ENCODE assay signal across 22 mouse cellular contexts in the genomic region with DNA sequence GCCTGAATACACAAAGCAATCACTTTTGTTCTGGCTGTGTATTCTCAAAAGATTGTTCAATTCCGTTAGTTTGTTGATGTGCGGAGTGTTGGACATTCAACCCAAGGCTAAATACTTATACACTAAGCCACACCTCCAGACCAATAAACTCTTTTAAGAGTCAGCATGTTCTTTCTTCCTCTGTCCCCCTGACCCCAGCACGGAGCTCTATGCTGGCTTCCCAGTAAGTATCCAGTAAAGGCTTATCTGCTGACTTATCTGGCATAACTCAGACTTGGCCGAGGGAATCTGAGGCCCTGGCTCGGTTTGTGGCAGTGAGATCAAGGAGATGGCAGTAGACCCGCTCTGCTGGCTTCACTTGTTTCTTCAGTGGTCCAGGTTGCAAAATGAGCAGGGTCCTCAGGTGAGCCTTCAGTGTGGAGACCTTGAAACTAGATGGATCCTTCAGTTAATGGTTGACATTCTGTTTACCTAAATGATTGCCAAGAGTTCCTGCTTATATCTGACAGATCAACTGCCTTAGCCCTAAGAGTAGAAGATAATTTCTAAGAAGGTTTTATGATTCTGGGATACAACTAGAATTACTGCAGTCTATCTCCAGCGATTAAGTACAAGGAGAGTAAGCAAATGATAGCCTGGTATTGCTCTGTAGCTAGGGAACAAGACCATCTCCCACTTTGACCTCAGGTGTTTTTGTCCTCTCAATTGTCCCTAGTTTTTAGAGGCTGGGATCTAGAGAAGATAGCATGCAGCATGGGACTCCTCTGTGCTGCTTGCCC. TPM values are rescaled to one million over a fixed set of nuclear protein-coding genes. Genes with fewer than 3 reads are reported as not detected.
DNase-seq lines count a peak whose midpoint lies in the region; ATAC-seq and TF ChIP-seq lines count a peak whose summit lies in the region.
"Had no signal": no experiment of that assay in that cellular context is flagged by ENCODE, and none has a peak within 500 bp of the region (broad histone marks: within the 10 kb centered on the region; RNA-seq: fewer than 3 reads in every experiment).

Gjb1 (plus strand) TSS at position 189 of the 779 bp plus-strand sequence.

- peak within 1 kb of the TSS; percentile 47; the same call in 1 of the 2 replicates for H3K27ac ChIP-seq in kidney, embryonic 14.5 days (ENCODE audit: low read depth, low read length)
- no peak within 1 kb of the TSS for H3K27ac ChIP-seq in cortical plate, adult 2 months (ENCODE audit: insufficient read depth, low read length)
- peak within 1 kb of the TSS; percentile 64 for H3K27ac ChIP-seq in intestine, embryonic 15.5 days
- H3K27ac ChIP-seq in liver, embryonic 15.5 days (replicated peaks) = peak within 1 kb of the TSS; percentile 29
- H3K27ac ChIP-seq in hindbrain, embryonic 14.5 days = no peak within 1 kb of the TSS
- no peak within 1 kb of the TSS for H3K27ac ChIP-seq in gastrocnemius, adult 2 months
- H3K27ac ChIP-seq: hindbrain, embryonic 12.5 days; layer of hippocampus, adult 2 months; limb, embryonic 10.5 days had no signal

- no peaks in the 10 kb centered on the region; the same call in 1 of the 2 replicates for H3K27me3 ChIP-seq in kidney, embryonic 14.5 days (ENCODE audit: control insufficient read depth, insufficient read depth, low read length)
- no peaks in the 10 kb centered on the region; the same call in 1 of the 2 replicates for H3K27me3 ChIP-seq in intestine, embryonic 15.5 days (replicated peaks)
- peaks cover 2% of the 10 kb centered on the region; the same call in 1 of the 2 replicates for H3K27me3 ChIP-seq in liver, embryonic 15.5 days
- H3K27me3 ChIP-seq in hindbrain, embryonic 14.5 days (ENCODE audit: control insufficient read depth, insufficient read depth, low read length) = no peaks in the 10 kb centered on the region; the same call in 1 of the 2 replicates

- no peaks in the 10 kb centered on the region for H3K4me1 ChIP-seq in kidney, embryonic 14.5 days (ENCODE audit: control insufficient read depth, insufficient read depth, low read length)
- H3K4me1 ChIP-seq in cortical plate, adult 2 months (ENCODE audit: control insufficient read depth, insufficient read depth, low read length) = no peaks in the 10 kb centered on the region
- H3K4me1 ChIP-seq in intestine, embryonic 15.5 days (replicated peaks) = no peaks in the 10 kb centered on the region
- H3K4me1 ChIP-seq in liver, embryonic 15.5 days (replicated peaks) = no peaks in the 10 kb centered on the region; the same call in 1 of the 2 replicates
- no peaks in the 10 kb centered on the region for H3K4me1 ChIP-seq in hindbrain, embryonic 14.5 days (replicated peaks; ENCODE audit: control insufficient read depth, insufficient read depth, low read length)
- H3K4me1 ChIP-seq: hindbrain, embryonic 12.5 days; limb, embryonic 10.5 days had no signal

- no peak for TF ChIP-seq POLR2A in cortical plate, adult 2 months (IDR thresholded peaks at IDR 0.05; ENCODE audit: extremely low read depth, insufficient read depth, low read length)

- no peaks in the 10 kb centered on the region for H3K9me3 ChIP-seq in kidney, embryonic 14.5 days (ENCODE audit: control insufficient read depth, low read length)
- H3K9me3 ChIP-seq in intestine, embryonic 15.5 days = no peaks in the 10 kb centered on the region
- no peaks in the 10 kb centered on the region for H3K9me3 ChIP-seq in liver, embryonic 15.5 days (replicated peaks)
- H3K9me3 ChIP-seq in hindbrain, embryonic 14.5 days (ENCODE audit: control insufficient read depth, low read length) = no peaks in the 10 kb centered on the region
- H3K9me3 ChIP-seq: hindbrain, embryonic 12.5 days; limb, embryonic 10.5 days had no signal

- no peaks in the 10 kb centered on the region for H3K36me3 ChIP-seq in kidney, embryonic 14.5 days (ENCODE audit: control insufficient read depth, insufficient read depth, low read length)
- H3K36me3 ChIP-seq in intestine, embryonic 15.5 days = no peaks in the 10 kb centered on the region
- no peaks in the 10 kb centered on the region for H3K36me3 ChIP-seq in liver, embryonic 15.5 days (replicated peaks)
- H3K36me3 ChIP-seq in hindbrain, embryonic 14.5 days (replicated peaks; ENCODE audit: control insufficient read depth, insufficient read depth) = no peaks in the 10 kb centered on the region
- H3K36me3 ChIP-seq: hindbrain, embryonic 12.5 days; limb, embryonic 10.5 days had no signal

- H3K4me3 ChIP-seq in kidney, embryonic 14.5 days (ENCODE audit: low read length) = no peak within 1 kb of the TSS
- H3K4me3 ChIP-seq in cortical plate, adult 2 months (ENCODE audit: insufficient read depth, low read length) = no peak within 1 kb of the TSS
- H3K4me3 ChIP-seq in intestine, embryonic 15.5 days (replicated peaks) = peak within 1 kb of the TSS; percentile 19; the same call in 1 of the 2 replicates
- H3K4me3 ChIP-seq in liver, embryonic 15.5 days (replicated peaks) = peak within 1 kb of the TSS; percentile 32
- H3K4me3 ChIP-seq in hindbrain, embryonic 14.5 days (replicated peaks; ENCODE audit: low read length) = no peak within 1 kb of the TSS
- H3K4me3 ChIP-seq in gastrocnemius, adult 2 months = no peak within 1 kb of the TSS
- H3K4me3 ChIP-seq: hindbrain, embryonic 12.5 days; layer of hippocampus, adult 2 months; limb, embryonic 10.5 days had no signal

- H3K9ac ChIP-seq in kidney, embryonic 14.5 days (ENCODE audit: low read depth, low read length) = no peak within 1 kb of the TSS
- H3K9ac ChIP-seq in intestine, embryonic 15.5 days = no peak within 1 kb of the TSS
- H3K9ac ChIP-seq in liver, embryonic 15.5 days = no peak within 1 kb of the TSS
- H3K9ac ChIP-seq in hindbrain, embryonic 14.5 days = no peak within 1 kb of the TSS
- H3K9ac ChIP-seq: hindbrain, embryonic 12.5 days had no signal

- ATAC-seq in kidney, embryonic 14.5 days (ENCODE audit: low FRiP score, low TSS enrichment) = no peak
- peak; percentile 77 for ATAC-seq in intestine, embryonic 15.5 days
- 0 out of 2 replicates have a peak, but pooled peaks have one; percentile 12 for ATAC-seq in liver, embryonic 15.5 days (ENCODE audit: insufficient read depth)
- ATAC-seq in hindbrain, embryonic 14.5 days (ENCODE audit: low FRiP score) = no peak
- ATAC-seq: forebrain, embryonic 16.5 days had no signal

- no peak within 1 kb of the TSS for H3K4me2 ChIP-seq in kidney, embryonic 14.5 days (replicated peaks; ENCODE audit: low read depth, low read length)
- peak within 1 kb of the TSS; percentile 26 for H3K4me2 ChIP-seq in intestine, embryonic 15.5 days (replicated peaks)
- H3K4me2 ChIP-seq in liver, embryonic 15.5 days = no peak within 1 kb of the TSS
- no peak within 1 kb of the TSS for H3K4me2 ChIP-seq in hindbrain, embryonic 14.5 days (replicated peaks)
- H3K4me2 ChIP-seq: heart, embryonic 11.5 days; hindbrain, embryonic 12.5 days had no signal

- intact Hi-C loops in gastrocnemius, adult 2 months (cut with DNase I) = no loop called here

- 69% methylated on average over 7 of the region's 7 CpGs for WGBS in kidney, embryonic 14.5 days
- WGBS in intestine, embryonic 15.5 days = 66% methylated on average over 7 of the region's 7 CpGs
- 51% methylated on average over 7 of the region's 7 CpGs for WGBS in liver, embryonic 15.5 days (ENCODE audit: insufficient replicate concordance)
- 84% methylated on average over 7 of the region's 7 CpGs for WGBS in hindbrain, embryonic 14.5 days

- no peak for TF ChIP-seq CTCF in cortical plate, adult 2 months (IDR thresholded peaks at IDR 0.05; ENCODE audit: extremely low read depth, insufficient read depth, low read length)
- TF ChIP-seq CTCF in gastrocnemius, adult 2 months (IDR thresholded peaks at IDR 0.05) = no peak

- no peak for DNase-seq in kidney, postnatal 25 days
- no peak for DNase-seq in hindbrain, embryonic 14.5 days (ENCODE audit: low spot score)
- DNase-seq in thymus, adult 18-20 months = no peak
- no peak for DNase-seq in gastrocnemius, adult 2 months
- DNase-seq: cerebellum, adult 11 months; gastrocnemius, postnatal 14 days; retina, postnatal 1 day; spleen, adult 18-20 months; thymus, adult 2 months had no signal

RNA-seq across cellular contexts. Expression of gene Gjb1, which starts in this region (rescaled TPM):
- 8.8 and 10.2 TPM in 2 replicates for polyA plus RNA-seq in kidney, embryonic 14.5 days (2014; fragmentation: Nextera tagmentation; extraction: Ambion mirVana)
- polyA plus RNA-seq in cortical plate, adult 2 months (2012; rRNA removed) = 24.2 and 34.6 TPM in 2 replicates
- 59.2 and 77.1 TPM in 2 replicates for polyA plus RNA-seq in intestine, embryonic 15.5 days (2015; fragmentation: Nextera tagmentation; extraction: Ambion mirVana)
- 111 and 148 TPM in 2 replicates for polyA plus RNA-seq in liver, embryonic 15.5 days (2015; fragmentation: Nextera tagmentation; extraction: Ambion mirVana)
- 0.96 and 1.3 TPM in 2 replicates for polyA plus RNA-seq in hindbrain, embryonic 14.5 days (2014; fragmentation: Nextera tagmentation; extraction: Ambion mirVana)
- under 1 TPM; 0.14 to 0.20 TPM for total RNA-seq in gastrocnemius, adult 2 months (2021)
- total RNA-seq: common myeloid progenitor, adult 5-6 weeks; megakaryocyte-erythroid progenitor cell, adult 5-6 weeks; MEL; monocyte, adult 5-6 weeks had no signal
- polyA plus RNA-seq: limb, embryonic 10.5 days had no signal

Comparison
In these comparisons a context has a peak if more than half of its experiments do, and no peak if none do; other contexts are left out.
1. ATAC-seq: peak in intestine, embryonic 15.5 days (single experiment) and liver, embryonic 15.5 days (single experiment); none in kidney, embryonic 14.5 days (single experiment) and hindbrain, embryonic 14.5 days (single experiment).
2. H3K27ac ChIP-seq: peak in kidney, embryonic 14.5 days (single experiment), intestine, embryonic 15.5 days (single experiment) and liver, embryonic 15.5 days (single experiment); none in cortical plate, adult 2 months (single experiment), hindbrain, embryonic 14.5 days (single experiment) and gastrocnemius, adult 2 months (single experiment).
3. H3K4me3 ChIP-seq: peak in intestine, embryonic 15.5 days (single experiment) and liver, embryonic 15.5 days (single experiment); none in kidney, embryonic 14.5 days (single experiment), cortical plate, adult 2 months (single experiment), hindbrain, embryonic 14.5 days (single experiment) and gastrocnemius, adult 2 months (single experiment).